Comparison of ENCODE assay signal across 1 mouse cellular context in the genomic region with DNA sequence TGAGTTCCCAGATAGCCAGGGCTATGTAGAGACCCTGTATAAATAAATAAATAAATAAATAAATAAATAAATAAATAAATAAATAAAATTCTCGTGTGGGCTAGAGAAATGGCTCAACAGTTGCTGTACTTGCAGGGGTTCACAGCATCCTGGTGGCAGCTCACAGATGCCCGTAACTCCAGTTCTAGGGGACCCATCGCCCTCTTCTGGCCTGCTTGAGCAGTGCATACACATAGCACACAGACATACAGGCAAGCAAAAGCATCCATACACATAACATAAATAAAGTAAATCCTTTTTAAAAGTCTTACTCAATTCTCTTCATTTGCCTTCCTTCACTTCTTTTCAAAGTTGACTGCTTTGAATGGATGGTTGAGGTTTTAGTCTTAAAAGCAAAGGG.
TF ChIP-seq lines count a peak whose summit lies in the region.

No protein-coding gene starts in this region.

TF ChIP-seq in ES-E14, 5 proteins besides CTCF, POLR2A, EP300 and RAD21 (continued from another document):
- TF ChIP-seq ZC3H11A (IDR thresholded peaks at IDR 0.05; ENCODE audit: borderline replicate concordance, low read depth, low read length) (peak; percentile 42), HCFC1 (IDR thresholded peaks at IDR 0.05; ENCODE audit: borderline replicate concordance, insufficient read depth, low read length) (no peak)
